Mouse (Mus musculus) kidney, adult 2 months (tissue): ENCODE measurements at regions not wholly inside any gene's neighbourhood (a gene's known extent, or its start where the extent isn't known, plus 50 kb on each side); places are given as distances from the start of the nearest gene placed in this dataset.
A peak's percentile ranks its signal among the peaks of the same experiment; 100 is the strongest.

Experiments
- CTCF ChIP-seq: fragments of 200-500 bp; conservative IDR thresholded peaks from 2 replicates; pipeline ENCODE4 v1.5.1; 2011; ENCODE audit warnings: low read depth, mild to moderate bottlenecking, control low read depth, low read length, moderate library complexity, mixed read lengths; ENCODE audit not compliant: insufficient read depth, insufficient read length
- POLR2A ChIP-seq: fragments of 200-500 bp; IDR thresholded peaks from one replicate; pipeline ENCODE4 v1.6.1; 2011; ENCODE audit warnings: low read depth, low read length, control low read depth

GRCm38 (mm10) chr7:47830124-47830523 lies 151.8 kb downstream of the Mrgpra4 start:
- peak; percentile 28; the same call in 1 of the 2 replicates for TF ChIP-seq CTCF
- no peak for TF ChIP-seq POLR2A
